Comparison of ENCODE assay signal across 8 mouse cellular contexts in the genomic region with DNA sequence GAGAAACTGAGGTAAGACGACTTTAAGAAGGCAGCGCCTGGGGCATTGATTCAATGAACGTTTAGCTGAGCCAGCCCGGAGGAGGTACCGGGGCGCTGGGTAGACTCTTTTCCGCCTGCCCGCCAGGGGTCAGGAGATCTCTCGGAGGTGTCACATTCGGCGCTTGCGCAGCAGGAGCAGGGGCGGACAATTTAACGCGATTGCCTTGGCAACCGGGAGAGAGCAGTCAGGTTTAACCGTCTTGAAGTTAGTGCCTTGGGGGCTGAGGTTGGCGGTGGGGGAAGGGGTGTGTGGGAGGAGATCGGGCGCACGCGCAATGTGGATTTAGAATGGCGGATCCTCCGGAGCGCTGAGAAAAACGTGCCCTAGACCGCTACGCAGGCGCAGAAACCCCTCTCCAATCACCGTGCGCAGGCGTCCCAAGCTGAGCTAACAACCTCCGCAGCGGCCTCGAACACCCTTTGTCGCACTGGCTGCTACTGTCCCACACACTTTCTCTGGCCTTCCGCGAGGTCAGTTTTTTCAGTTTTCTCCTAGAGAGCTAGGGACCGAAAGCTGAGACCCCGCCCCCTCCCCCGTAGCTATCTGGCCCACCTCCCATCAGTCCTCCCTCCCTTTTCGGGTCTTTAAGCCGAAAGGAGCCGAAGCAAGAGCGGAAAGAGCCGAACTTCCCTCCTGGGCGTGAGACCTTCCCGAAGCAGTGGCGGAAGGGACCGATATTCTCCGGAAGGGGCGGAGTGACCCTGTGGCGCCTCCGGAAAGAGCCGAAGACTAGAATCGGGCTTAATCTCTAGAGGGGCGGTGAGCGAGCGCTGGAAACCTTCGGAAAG. TPM values are rescaled to one million over a fixed set of nuclear protein-coding genes. Genes with fewer than 3 reads are reported as not detected.
DNase-seq lines count a peak whose midpoint lies in the region; ATAC-seq and TF ChIP-seq lines count a peak whose summit lies in the region.

No protein-coding gene starts in this region.

- H3K27me3 ChIP-seq in MEL (ENCODE audit: control insufficient read depth in 1 of 2, insufficient read depth in 2 of 2, low read length in 2 of 2): no peaks in the 10 kb centered on the region
- no peaks in the 10 kb centered on the region for H3K27me3 ChIP-seq in cerebellum, adult 2 months (ENCODE audit: control insufficient read depth, insufficient read depth, low read length)
- no peaks in the 10 kb centered on the region for H3K27me3 ChIP-seq in forebrain, postnatal 0 days (ENCODE audit: insufficient read depth, low read length)
- H3K27me3 ChIP-seq in lung, embryonic 15.5 days: peaks cover 26% of the 10 kb centered on the region

- peaks cover 42% of the 10 kb centered on the region for H3K79me2 ChIP-seq in MEL (ENCODE audit: control insufficient read depth, insufficient read depth, low read length, poor library complexity)

- H3K27ac ChIP-seq in MEL (ENCODE audit: control insufficient read depth, low read depth, low read length): peak overlapping the region; percentile 99
- H3K27ac ChIP-seq in cerebellum, adult 2 months (ENCODE audit: insufficient read depth, low read length): peak overlapping the region; percentile 85
- H3K27ac ChIP-seq in forebrain, postnatal 0 days (ENCODE audit: low read depth, low read length): peak overlapping the region; percentile 98
- H3K27ac ChIP-seq in lung, embryonic 15.5 days: peak overlapping the region; percentile 100

- peak; percentile 63 to 76 for TF ChIP-seq POLR2A in MEL (IDR thresholded peaks at IDR 0.05; ENCODE audit: control insufficient read depth in 1 of 2, insufficient read depth in 1 of 2, low read depth in 1 of 2, low read length in 2 of 2, poor library complexity in 1 of 2)
- peak; percentile 57; the same call in 1 of the 2 replicates for TF ChIP-seq POLR2A in cerebellum, adult 2 months (IDR thresholded peaks at IDR 0.05; ENCODE audit: borderline replicate concordance, insufficient read depth, low read length)

- peak overlapping the region; percentile 81 to 83 for H3K4me3 ChIP-seq in MEL (ENCODE audit: control insufficient read depth in 1 of 2, insufficient read depth in 1 of 2, low read depth in 2 of 2, low read length in 2 of 2)
- H3K4me3 ChIP-seq in cerebellum, adult 2 months (replicated peaks; ENCODE audit: insufficient read depth, low read depth, low read length): peak overlapping the region; percentile 91
- H3K4me3 ChIP-seq in forebrain, postnatal 0 days (ENCODE audit: low read depth, low read length): peak overlapping the region; percentile 78
- H3K4me3 ChIP-seq in lung, embryonic 15.5 days: peak overlapping the region; percentile 58

- TF ChIP-seq CTCF in MEL (IDR thresholded peaks at IDR 0.05 in 2 of 3, conservative IDR thresholded peaks at IDR 0.05 in 1 of 3; ENCODE audit: control insufficient read depth in 1 of 3, insufficient read depth in 1 of 3, low read depth in 2 of 3, low read length in 3 of 3, poor library complexity in 1 of 3, severe bottlenecking in 1 of 3): peak in 2 of 3 experiments; percentile 69 to 72; a peak in 5 of 6 replicates
- peak; percentile 52; the same call in 1 of the 2 replicates for TF ChIP-seq CTCF in cerebellum, adult 2 months (IDR thresholded peaks at IDR 0.05; ENCODE audit: borderline replicate concordance, insufficient read depth, low read depth, low read length)
- TF ChIP-seq CTCF in forebrain, postnatal 0 days (IDR thresholded peaks at IDR 0.05; ENCODE audit: low read depth): peak; percentile 71

- peak overlapping the region; percentile 71 for H3K4me2 ChIP-seq in forebrain, postnatal 0 days (ENCODE audit: low read depth)
- H3K4me2 ChIP-seq in lung, embryonic 15.5 days: peak overlapping the region; percentile 95

- ATAC-seq in forebrain, postnatal 0 days: peak; percentile 89
- peak; percentile 90 for ATAC-seq in lung, embryonic 15.5 days (ENCODE audit: borderline replicate concordance, extremely low read depth, low FRiP score, low TSS enrichment)

- WGBS in cerebellum, adult 2 months: under 1% methylated on average over 60 of the region's 60 CpGs
- WGBS in forebrain, postnatal 0 days: under 1% methylated on average over 60 of the region's 60 CpGs
- WGBS in lung, embryonic 15.5 days: under 1% methylated on average over 60 of the region's 60 CpGs

- peak; percentile 98 for DNase-seq in MEL (ENCODE audit: low read depth, low spot score)
- DNase-seq in cerebellum, adult 2 months: peak; percentile 97 to 100
- peak; percentile 100 for DNase-seq in forebrain, postnatal 0 days
- DNase-seq in heart, postnatal 4 days: peak; percentile 99
- peak; percentile 98 to 99 for DNase-seq in layer of hippocampus, adult 8-10 months (ENCODE audit: low spot score in 2 of 2)
- DNase-seq in ovary, adult 18-20 months (ENCODE audit: low spot score): peak; percentile 96
- peak; percentile 99 for DNase-seq in thymus, postnatal 0 days (ENCODE audit: low spot score)

- peaks cover 4 to 23% of the 10 kb centered on the region in 2 experiments for H3K36me3 ChIP-seq in MEL (ENCODE audit: control insufficient read depth in 1 of 2, insufficient read depth in 2 of 2, low read length in 2 of 2)
- H3K36me3 ChIP-seq in forebrain, postnatal 0 days (ENCODE audit: insufficient read depth): no peaks in the 10 kb centered on the region
- H3K36me3 ChIP-seq in lung, embryonic 15.5 days: peaks cover 5% of the 10 kb centered on the region; the same call in 1 of the 2 replicates

- H3K4me1 ChIP-seq in MEL (ENCODE audit: control insufficient read depth in 1 of 2, insufficient read depth in 2 of 2, low read length in 2 of 2): peaks cover 2 to 22% of the 10 kb centered on the region in 2 experiments
- H3K4me1 ChIP-seq in cerebellum, adult 2 months (ENCODE audit: control insufficient read depth, insufficient read depth, low read length): peaks cover 11% of the 10 kb centered on the region
- H3K4me1 ChIP-seq in forebrain, postnatal 0 days (ENCODE audit: insufficient read depth): peaks cover 30% of the 10 kb centered on the region
- peaks cover 45% of the 10 kb centered on the region for H3K4me1 ChIP-seq in lung, embryonic 15.5 days

- no peaks in the 10 kb centered on the region for H3K9me3 ChIP-seq in MEL (replicated peaks; ENCODE audit: insufficient read depth, low read length)
- H3K9me3 ChIP-seq in forebrain, postnatal 0 days (ENCODE audit: low read length): no peaks in the 10 kb centered on the region
- no peaks in the 10 kb centered on the region for H3K9me3 ChIP-seq in lung, embryonic 15.5 days

- peak; percentile 2 for TF ChIP-seq RAD21 in MEL (IDR thresholded peaks at IDR 0.05; ENCODE audit: low read depth, low read length)

- peak overlapping the region; percentile 98 for H3K9ac ChIP-seq in MEL (ENCODE audit: control insufficient read depth, low read depth, low read length, poor library complexity, severe bottlenecking)
- peak overlapping the region; percentile 78 for H3K9ac ChIP-seq in forebrain, postnatal 0 days
- peak overlapping the region; percentile 92 for H3K9ac ChIP-seq in lung, embryonic 15.5 days

- peak in 1 of 2 experiments; percentile 37; a peak in 2 of 4 replicates for TF ChIP-seq EP300 in MEL (IDR thresholded peaks at IDR 0.05; ENCODE audit: low read depth in 1 of 2, low read length in 2 of 2)

RNA-seq across cellular contexts. Expression of a gene that starts 0.8 kb away (rescaled TPM):
- 301 and 311 TPM in 2 replicates for total RNA-seq in MEL (2012; rRNA removed)
- 100 to 1,000 TPM; 477 to 491 TPM for polyA plus RNA-seq in MEL (2012; ENCODE audit: insufficient read depth in 1 of 2, insufficient read length in 2 of 2, low read depth in 1 of 2, low replicate concordance in 2 of 2, missing spikeins in 1 of 2)
- polyA plus RNA-seq in cerebellum, adult 2 months (2012; rRNA removed): 196 and 211 TPM in 2 replicates
- 179 and 184 TPM in 2 replicates for total RNA-seq in forebrain, postnatal 0 days (2014; rRNA removed)
- 92.7 and 101 TPM in 2 replicates for polyA plus RNA-seq in forebrain, postnatal 0 days (2015; fragmentation: Nextera tagmentation; extraction: Ambion mirVana)
- total RNA-seq in heart, postnatal 4 days (2021): 100 to 1,000 TPM; 136 to 145 TPM
- total RNA-seq in layer of hippocampus, adult 8-10 months (2022): 100 to 1,000 TPM; 175 to 196 (median 179) TPM
- polyA plus RNA-seq in lung, embryonic 15.5 days (2015; fragmentation: Nextera tagmentation; extraction: Ambion mirVana): 147 and 150 TPM in 2 replicates
- 131 and 138 TPM in 2 replicates for polyA plus RNA-seq in thymus, postnatal 0 days (2015; fragmentation: Nextera tagmentation; extraction: Ambion mirVana)

RNA-seq across cellular contexts. Expression of a gene that starts 9.8 kb away (rescaled TPM):
- 1.0 and 1.7 TPM in 2 replicates for total RNA-seq in MEL (2012; rRNA removed)
- polyA plus RNA-seq in MEL (2012; ENCODE audit: insufficient read depth in 1 of 2, insufficient read length in 2 of 2, low read depth in 1 of 2, low replicate concordance in 2 of 2, missing spikeins in 1 of 2): 10 to 100 TPM in 1 of 2 experiments, not detected in 1; 19.9 TPM
- polyA plus RNA-seq in cerebellum, adult 2 months (2012; rRNA removed): 29.7 and 34.3 TPM in 2 replicates
- 26.2 and 42.1 TPM in 2 replicates for total RNA-seq in forebrain, postnatal 0 days (2014; rRNA removed)
- polyA plus RNA-seq in forebrain, postnatal 0 days (2015; fragmentation: Nextera tagmentation; extraction: Ambion mirVana): 132 and 135 TPM in 2 replicates
- 10 to 100 TPM; 12.2 to 13.2 TPM for total RNA-seq in heart, postnatal 4 days (2021)
- total RNA-seq in layer of hippocampus, adult 8-10 months (2022): 10 to 100 TPM; 22.8 to 28.6 (median 27.8) TPM
- 29.2 and 30.0 TPM in 2 replicates for polyA plus RNA-seq in lung, embryonic 15.5 days (2015; fragmentation: Nextera tagmentation; extraction: Ambion mirVana)
- polyA plus RNA-seq in thymus, postnatal 0 days (2015; fragmentation: Nextera tagmentation; extraction: Ambion mirVana): 15.2 and 15.4 TPM in 2 replicates

RNA-seq across cellular contexts. Expression of a gene that starts 18.9 kb away (rescaled TPM):
- 72.3 and 75.5 TPM in 2 replicates for total RNA-seq in MEL (2012; rRNA removed)
- 100 to 1,000 TPM in 1 of 2 experiments, not detected in 1; 147 TPM for polyA plus RNA-seq in MEL (2012; ENCODE audit: insufficient read depth in 1 of 2, insufficient read length in 2 of 2, low read depth in 1 of 2, low replicate concordance in 2 of 2, missing spikeins in 1 of 2)
- 246 and 251 TPM in 2 replicates for polyA plus RNA-seq in cerebellum, adult 2 months (2012; rRNA removed)
- total RNA-seq in forebrain, postnatal 0 days (2014; rRNA removed): 341 and 347 TPM in 2 replicates
- polyA plus RNA-seq in forebrain, postnatal 0 days (2015; fragmentation: Nextera tagmentation; extraction: Ambion mirVana): 126 and 127 TPM in 2 replicates
- total RNA-seq in heart, postnatal 4 days (2021): 100 to 1,000 TPM; 171 to 183 TPM
- total RNA-seq in layer of hippocampus, adult 8-10 months (2022): 100 to 1,000 TPM; 411 to 477 (median 457) TPM
- polyA plus RNA-seq in lung, embryonic 15.5 days (2015; fragmentation: Nextera tagmentation; extraction: Ambion mirVana): 55.1 and 60.5 TPM in 2 replicates
- 42.6 and 44.8 TPM in 2 replicates for polyA plus RNA-seq in thymus, postnatal 0 days (2015; fragmentation: Nextera tagmentation; extraction: Ambion mirVana)

RNA-seq across cellular contexts. Expression of a gene that starts 22.9 kb away (rescaled TPM):
- total RNA-seq in MEL (2012; rRNA removed): 0.96 and 1.2 TPM in 2 replicates
- 1 to 10 TPM in 1 of 2 experiments, not detected in 1; 2.9 TPM for polyA plus RNA-seq in MEL (2012; ENCODE audit: insufficient read depth in 1 of 2, insufficient read length in 2 of 2, low read depth in 1 of 2, low replicate concordance in 2 of 2, missing spikeins in 1 of 2)
- 8.4 and 9.6 TPM in 2 replicates for polyA plus RNA-seq in cerebellum, adult 2 months (2012; rRNA removed)
- total RNA-seq in forebrain, postnatal 0 days (2014; rRNA removed): 5.2 and 5.6 TPM in 2 replicates
- 4.1 and 5.0 TPM in 2 replicates for polyA plus RNA-seq in forebrain, postnatal 0 days (2015; fragmentation: Nextera tagmentation; extraction: Ambion mirVana)
- total RNA-seq in heart, postnatal 4 days (2021): 1 to 10 TPM; 5.4 to 6.0 TPM
- 1 to 10 TPM; 5.6 to 6.4 (median 6.3) TPM for total RNA-seq in layer of hippocampus, adult 8-10 months (2022)
- 4.9 and 5.0 TPM in 2 replicates for polyA plus RNA-seq in lung, embryonic 15.5 days (2015; fragmentation: Nextera tagmentation; extraction: Ambion mirVana)
- 3.8 and 4.4 TPM in 2 replicates for polyA plus RNA-seq in thymus, postnatal 0 days (2015; fragmentation: Nextera tagmentation; extraction: Ambion mirVana)

RNA-seq across cellular contexts. Expression of a gene that starts 27.2 kb away (rescaled TPM):
- not detected in 2 replicates for total RNA-seq in MEL (2012; rRNA removed)
- polyA plus RNA-seq in MEL (2012; ENCODE audit: insufficient read depth in 1 of 2, insufficient read length in 2 of 2, low read depth in 1 of 2, low replicate concordance in 2 of 2, missing spikeins in 1 of 2): not detected
- polyA plus RNA-seq in cerebellum, adult 2 months (2012; rRNA removed): not detected in 2 replicates
- 0.24 TPM in 1 of 2 replicates, not detected in the other for total RNA-seq in forebrain, postnatal 0 days (2014; rRNA removed)
- polyA plus RNA-seq in forebrain, postnatal 0 days (2015; fragmentation: Nextera tagmentation; extraction: Ambion mirVana): not detected in 2 replicates
- total RNA-seq in heart, postnatal 4 days (2021): under 1 TPM in 1 of 2 experiments, not detected in 1; 0.57 TPM
- under 1 TPM in 1 of 4 experiments, not detected in 3; 0.55 TPM for total RNA-seq in layer of hippocampus, adult 8-10 months (2022)
- not detected in 2 replicates for polyA plus RNA-seq in lung, embryonic 15.5 days (2015; fragmentation: Nextera tagmentation; extraction: Ambion mirVana)
- not detected in 2 replicates for polyA plus RNA-seq in thymus, postnatal 0 days (2015; fragmentation: Nextera tagmentation; extraction: Ambion mirVana)

Comparison
In these comparisons a context has a peak if more than half of its experiments do, and no peak if none do; other contexts are left out.
1. Peak in every context shown above with its lines: DNase-seq, ATAC-seq, H3K4me3 ChIP-seq and H3K27ac ChIP-seq.